Mouse (Mus musculus): Measurements from ENCODE around the gene Dab2.

The Dab2 gene

GRCm38 (mm10) chr15:6299554-6299953 lies at the start of gene Dab2:
Gene Dab2, plus strand, starts transcription at chr15:6299788.
- TF ChIP-seq GATA4 (IDR thresholded peaks at IDR 0.05; ENCODE audit: insufficient replicate concordance, low read length) = no peak

DNA sequence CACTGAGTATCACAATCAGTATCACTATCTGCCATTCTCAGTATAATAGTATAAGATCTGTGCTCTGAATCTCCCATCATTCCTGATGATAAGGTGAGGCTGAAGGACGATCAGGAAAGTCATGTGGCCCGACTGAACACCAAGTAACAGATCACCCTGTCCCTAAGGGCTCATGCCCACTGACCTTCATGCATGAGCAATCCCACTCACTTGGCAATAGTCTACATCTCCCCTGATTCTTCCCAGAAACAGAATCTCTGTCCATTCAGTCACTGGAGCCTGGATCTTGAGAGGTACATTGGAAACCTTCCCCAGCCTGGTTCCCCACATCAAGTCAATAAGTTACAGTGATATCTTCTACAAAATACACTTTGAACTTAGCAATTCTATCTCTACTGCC lies 46.1 kb upstream of the Dab2 start:
- no peak for TF ChIP-seq GATA4 (IDR thresholded peaks at IDR 0.05; ENCODE audit: insufficient replicate concordance, low read length)

- TF ChIP-seq GATA4 (IDR thresholded peaks at IDR 0.05; ENCODE audit: insufficient replicate concordance, low read length) = no peak
Measured at GRCm38 (mm10) chr15:6254383-6254782, 45.2 kb upstream of the Dab2 start.

- no peak for TF ChIP-seq GATA4 (IDR thresholded peaks at IDR 0.05; ENCODE audit: insufficient replicate concordance, low read length)
Measured at GRCm38 (mm10) chr15:6257049-6257448, 42.5 kb upstream of the Dab2 start.

GRCm38 (mm10) chr15:6259957-6260740 lies 39.4 kb upstream of the Dab2 start:
- no peak for TF ChIP-seq GATA4 (IDR thresholded peaks at IDR 0.05; ENCODE audit: insufficient replicate concordance, low read length)

GRCm38 (mm10) chr15:6260741-6261430 lies 38.7 kb upstream of the Dab2 start:
- TF ChIP-seq GATA4 (IDR thresholded peaks at IDR 0.05; ENCODE audit: insufficient replicate concordance, low read length) = no peak

GRCm38 (mm10) chr15:6267147-6267758 lies 32.3 kb upstream of the Dab2 start:
- no peak for TF ChIP-seq GATA4 (IDR thresholded peaks at IDR 0.05; ENCODE audit: insufficient replicate concordance, low read length)

GRCm38 (mm10) chr15:6278606-6279468 lies 20.8 kb upstream of the Dab2 start:
- no peak for TF ChIP-seq GATA4 (IDR thresholded peaks at IDR 0.05; ENCODE audit: insufficient replicate concordance, low read length)

DNA sequence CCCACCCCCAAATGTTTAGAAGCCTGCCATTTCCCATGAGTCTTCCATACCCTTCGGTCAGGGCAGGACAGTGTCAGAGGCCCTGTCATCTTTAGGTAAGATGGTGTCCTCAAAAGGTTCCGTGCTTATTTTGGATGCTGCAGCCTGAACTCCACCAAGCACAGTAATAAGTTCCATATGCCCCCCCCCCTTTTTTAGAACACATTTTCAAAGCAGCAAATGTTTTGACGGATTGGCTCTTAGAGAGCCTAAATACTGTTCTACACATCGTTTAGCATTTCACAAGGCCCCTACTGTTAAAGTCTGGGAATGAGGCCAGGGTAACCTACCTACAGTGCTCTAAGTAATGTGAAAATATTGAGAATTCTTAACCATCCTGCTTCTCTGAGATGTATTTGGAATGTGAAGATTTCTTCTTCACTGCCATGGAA lies 19.6 kb upstream of the Dab2 start:
- TF ChIP-seq GATA4 (IDR thresholded peaks at IDR 0.05; ENCODE audit: insufficient replicate concordance, low read length) = no peak

- no peak for TF ChIP-seq GATA4 (IDR thresholded peaks at IDR 0.05; ENCODE audit: insufficient replicate concordance, low read length)
Measured at GRCm38 (mm10) chr15:6283249-6283648, 16.3 kb upstream of the Dab2 start.

- TF ChIP-seq GATA4 (IDR thresholded peaks at IDR 0.05; ENCODE audit: insufficient replicate concordance, low read length) = no peak
Measured at GRCm38 (mm10) chr15:6296071-6296470, 3.5 kb upstream of the Dab2 start.

GRCm38 (mm10) chr15:6298726-6299125 lies 862 bp upstream of the Dab2 start:
- no peak for TF ChIP-seq GATA4 (IDR thresholded peaks at IDR 0.05; ENCODE audit: insufficient replicate concordance, low read length)

GRCm38 (mm10) chr15:6302219-6302618 lies 2.6 kb downstream of the Dab2 start:
- no peak for TF ChIP-seq GATA4 (IDR thresholded peaks at IDR 0.05; ENCODE audit: insufficient replicate concordance, low read length)

- no peak for TF ChIP-seq GATA4 (IDR thresholded peaks at IDR 0.05; ENCODE audit: insufficient replicate concordance, low read length)
Measured at GRCm38 (mm10) chr15:6303822-6304221, 4.2 kb downstream of the Dab2 start.

DNA sequence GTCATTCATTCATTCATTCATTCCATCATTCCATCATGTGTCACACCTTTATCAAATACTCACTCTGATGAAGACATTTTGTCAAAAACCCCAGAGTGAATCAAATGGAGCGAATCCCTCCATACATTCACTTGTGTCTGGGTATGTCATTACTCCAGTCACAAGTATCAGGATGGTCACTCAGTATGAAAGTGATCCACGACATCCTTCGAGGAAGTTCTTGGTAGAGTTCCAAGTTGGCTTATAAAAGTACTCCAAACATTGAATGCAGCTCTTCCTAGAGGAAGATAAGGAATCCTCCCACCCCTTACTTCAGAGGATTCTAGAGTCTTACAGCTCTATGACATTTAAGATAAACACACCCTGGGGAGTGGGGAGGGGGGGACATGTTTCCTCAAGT lies 10.0 kb downstream of the Dab2 start:
- no peak for TF ChIP-seq GATA4 (IDR thresholded peaks at IDR 0.05; ENCODE audit: insufficient replicate concordance, low read length)
